12 mouse cellular contexts compared by ENCODE assay signal in genomic region chr9:36894242-36894641, GRCm38 (mm10).
DNase-seq lines count a peak whose midpoint lies in the region; TF ChIP-seq lines count a peak whose summit lies in the region.
"Had no signal": no experiment of that assay in that cellular context is flagged by ENCODE, and none has a peak within 500 bp of the region (broad histone marks: within the 10 kb centered on the region; RNA-seq: fewer than 3 reads in every experiment).

No protein-coding gene starts in this region.

- no peaks in the 10 kb centered on the region; the same call in 1 of the 2 replicates for H3K4me1 ChIP-seq in testis, adult 2 months (ENCODE audit: control insufficient read depth, insufficient read depth, low read length)
- H3K4me1 ChIP-seq: forebrain, embryonic 10.5 days; forebrain, embryonic 13.5 days; hindbrain, embryonic 12.5 days; hindbrain, embryonic 15.5 days had no signal

- H3K27ac ChIP-seq in testis, adult 2 months (ENCODE audit: control insufficient read depth, insufficient read depth, low read depth, low read length), result peak overlapping the region; percentile 55; the same call in 1 of the 2 replicates
- H3K27ac ChIP-seq: forebrain, embryonic 10.5 days; forebrain, embryonic 13.5 days; hindbrain, embryonic 12.5 days; hindbrain, embryonic 15.5 days had no signal

- TF ChIP-seq CTCF in testis, adult 2 months (IDR thresholded peaks at IDR 0.05; ENCODE audit: control insufficient read depth, insufficient read depth, insufficient replicate concordance, low read depth, low read length), result no peak

- no peaks in the 10 kb centered on the region for H3K36me3 ChIP-seq in testis, adult 2 months (ENCODE audit: control insufficient read depth, insufficient read depth, low read length)

- H3K27me3 ChIP-seq in testis, adult 2 months (ENCODE audit: control insufficient read depth, insufficient read depth, low read length), result no peaks in the 10 kb centered on the region
- H3K27me3 ChIP-seq: forebrain, embryonic 13.5 days; hindbrain, embryonic 12.5 days; hindbrain, embryonic 15.5 days had no signal

- no peak overlapping the region for H3K4me3 ChIP-seq in testis, adult 2 months (ENCODE audit: control insufficient read depth, low read depth, low read length)
- H3K4me3 ChIP-seq: forebrain, embryonic 10.5 days; forebrain, embryonic 13.5 days; hindbrain, embryonic 12.5 days; hindbrain, embryonic 15.5 days had no signal

- DNase-seq in cerebellum, adult 11 months, result peak; percentile 29
- DNase-seq in cerebellum, postnatal 4 days (ENCODE audit: low spot score in 2 of 2), result no peak
- DNase-seq in cerebellum, adult 9-11 months, result peak; percentile 61
- no peak for DNase-seq in cerebellum, adult 8-10 months
- DNase-seq in heart, adult 11 months, result peak; percentile 86
- no peak for DNase-seq in heart, adult 18-20 months
- DNase-seq in testis, postnatal 14 days (ENCODE audit: low spot score), result no peak

- no peak for TF ChIP-seq POLR2A in testis, adult 2 months (IDR thresholded peaks at IDR 0.05; ENCODE audit: control insufficient read depth, low read depth, low read length)

Comparison
In these comparisons a context has a peak if more than half of its experiments do, and no peak if none do; other contexts are left out.
1. DNase-seq: peak in cerebellum, adult 11 months (single experiment), cerebellum, adult 9-11 months (single experiment) and heart, adult 11 months (single experiment); none in cerebellum, postnatal 4 days (0 of 2), cerebellum, adult 8-10 months (single experiment), heart, adult 18-20 months (0 of 2) and testis, postnatal 14 days (single experiment).